Mouse (Mus musculus) neural tube, embryonic 12.5 days (tissue): ENCODE data around the gene Art2b. TPM values are rescaled to one million over a fixed set of nuclear protein-coding genes. Genes with fewer than 3 reads are reported as not detected.
"Not testable (repeated sequence)": the region's sequence is repeated elsewhere in the genome, so short reads cannot be mapped to it uniquely, and the experiment has no call there.

Experiments used
- ATAC-seq: fragments of 200-750 bp; cut with Nextera tagmentation; 2 replicates; pipeline ENCODE4 v1.8.0; 2017; ENCODE audit warnings: low read depth, mild to moderate bottlenecking, moderate TSS enrichment, moderate library complexity; ENCODE audit not compliant: low FRiP score
- H3K27ac ChIP-seq: fragments of 300-500 bp; sonication (generic); 2 replicates; pipeline ENCODE4 v1.5.1; 2016
- H3K27me3 ChIP-seq: fragments of 300-500 bp; sonication (generic); replicated peaks from 2 replicates; pipeline ENCODE4 v1.6.1; 2016; ENCODE audit warnings: mild to moderate bottlenecking
- H3K36me3 ChIP-seq: fragments of 300-500 bp; sonication (generic); 2 replicates; pipeline ENCODE4 v1.6.1; 2016; ENCODE audit warnings: mild to moderate bottlenecking
- H3K4me1 ChIP-seq: fragments of 300-500 bp; sonication (generic); 2 replicates; pipeline ENCODE4 v1.6.1; 2016
- H3K4me2 ChIP-seq: fragments of 300-500 bp; sonication (generic); replicated peaks from 2 replicates; pipeline ENCODE4 v1.6.1; 2016; ENCODE audit warnings: mild to moderate bottlenecking
- H3K4me3 ChIP-seq: fragments of 300-500 bp; sonication (generic); 2 replicates; pipeline ENCODE4 v1.5.1; 2016
- H3K9ac ChIP-seq: fragments of 300-500 bp; sonication (generic); 2 replicates; pipeline ENCODE4 v1.6.1; 2016; ENCODE audit warnings: mild to moderate bottlenecking
- H3K9me3 ChIP-seq: fragments of 300-500 bp; sonication (generic); 2 replicates; pipeline ENCODE4 v1.6.1; 2016; ENCODE audit warnings: mild to moderate bottlenecking
- WGBS: fragments of 180-500 bp; shearing (Covaris S2); methylation state at CpG from one replicate; pipeline ENCODE4 v1.1.7; 2016; 5-methylcytosine and 5-hydroxymethylcytosine counted together
- polyA plus RNA-seq: library from polyadenylated mRNA; unstranded; fragments of >200 nt; fragmentation: Nextera tagmentation; extraction: Ambion mirVana; gene quantifications from 2 replicates; pipeline ENCODE4 v1.2.1, GENCODE M21; 2016

Gene Art2b
- polyA plus RNA-seq, 1 experiment from 2014 or later: not detected

- not testable (repeated sequence) for H3K4me3 ChIP-seq, H3K27me3 ChIP-seq, H3K9ac ChIP-seq, H3K27ac ChIP-seq, H3K4me2 ChIP-seq, H3K9me3 ChIP-seq, H3K36me3 ChIP-seq, H3K4me1 ChIP-seq, ATAC-seq
- 70% methylated on average over 8 of the region's 8 CpGs for WGBS
These were observed 27.6 kb upstream of the Art2b start for GRCm38 (mm10) chr7:101612786-101613527.

GRCm38 (mm10) chr7:101607845-101608244 is 22.4 kb upstream of the Art2b start:
- Histone ChIP-seq H3K4me3 (no peak overlapping the region), H3K9me3 (no peaks in the 10 kb centered on the region), H3K9ac (no peak overlapping the region), H3K4me2 (no peak overlapping the region), H3K27me3 (no peaks in the 10 kb centered on the region), H3K36me3 (no peaks in the 10 kb centered on the region), H3K27ac (no peak overlapping the region), H3K4me1 (no peaks in the 10 kb centered on the region)
- ATAC-seq: no peak
- 75% methylated on average over 6 of the region's 6 CpGs for WGBS

- no peak for ATAC-seq
- Histone ChIP-seq H3K27me3 (no peaks in the 10 kb centered on the region), H3K4me1 (no peaks in the 10 kb centered on the region), H3K4me2 (no peak overlapping the region), H3K4me3 (no peak overlapping the region), H3K27ac (no peak overlapping the region), H3K36me3 (no peaks in the 10 kb centered on the region), H3K9ac (no peak overlapping the region), H3K9me3 (no peaks in the 10 kb centered on the region)
- WGBS: 89% methylated on average over 1 of the region's 1 CpGs
These were observed 15.0 kb upstream of the Art2b start for GRCm38 (mm10) chr7:101600406-101600805.

GRCm38 (mm10) chr7:101598482-101598881 is 13.1 kb upstream of the Art2b start:
- Histone ChIP-seq H3K4me2 (no peak overlapping the region), H3K4me3 (no peak overlapping the region), H3K27ac (no peak overlapping the region), H3K4me1 (no peaks in the 10 kb centered on the region), H3K36me3 (no peaks in the 10 kb centered on the region), H3K27me3 (no peaks in the 10 kb centered on the region), H3K9me3 (no peaks in the 10 kb centered on the region), H3K9ac (no peak overlapping the region)
- ATAC-seq: no peak
- WGBS: 49% methylated on average over 2 of the region's 2 CpGs

GRCm38 (mm10) chr7:101594969-101595368 is 9.6 kb upstream of the Art2b start:
- Histone ChIP-seq H3K4me1 (no peaks in the 10 kb centered on the region), H3K27ac (no peak overlapping the region), H3K27me3 (no peaks in the 10 kb centered on the region), H3K4me3 (no peak overlapping the region), H3K36me3 (no peaks in the 10 kb centered on the region), H3K9ac (no peak overlapping the region), H3K9me3 (no peaks in the 10 kb centered on the region), H3K4me2 (no peak overlapping the region)
- WGBS: 83% methylated on average over 2 of the region's 2 CpGs
- ATAC-seq: no peak

GRCm38 (mm10) chr7:101584271-101584670 is 1.1 kb downstream of the Art2b start:
- H3K4me2 ChIP-seq, H3K4me1 ChIP-seq, H3K9me3 ChIP-seq, H3K27me3 ChIP-seq, H3K36me3 ChIP-seq, ATAC-seq, H3K9ac ChIP-seq, H3K27ac ChIP-seq, H3K4me3 ChIP-seq: not testable (repeated sequence)
- WGBS: 74% methylated on average over 6 of the region's 6 CpGs

- ATAC-seq: no peak
- no peak overlapping the region for H3K4me3 ChIP-seq
- no peaks in the 10 kb centered on the region for H3K27me3 ChIP-seq
- H3K9ac ChIP-seq: no peak overlapping the region
- H3K36me3 ChIP-seq: no peaks in the 10 kb centered on the region
- H3K27ac ChIP-seq: no peak overlapping the region
- H3K4me1 ChIP-seq: no peaks in the 10 kb centered on the region
- no peaks in the 10 kb centered on the region for H3K9me3 ChIP-seq
- H3K4me2 ChIP-seq: no peak overlapping the region
- WGBS: 92% methylated on average over 7 of the region's 7 CpGs
These were observed 3.4 kb downstream of the Art2b start for GRCm38 (mm10) chr7:101582012-101582411.

- H3K4me2 ChIP-seq, H3K27ac ChIP-seq, ATAC-seq, H3K4me3 ChIP-seq, H3K9ac ChIP-seq, H3K4me1 ChIP-seq, H3K27me3 ChIP-seq, H3K9me3 ChIP-seq, H3K36me3 ChIP-seq: not testable (repeated sequence)
- 90% methylated on average over 3 of the region's 3 CpGs for whole genome bisulfite sequencing
These were observed 4.5 kb downstream of the Art2b start for GRCm38 (mm10) chr7:101580863-101581262.

- Histone ChIP-seq H3K27ac (no peak overlapping the region), H3K9me3 (no peaks in the 10 kb centered on the region), H3K4me3 (no peak overlapping the region), H3K36me3 (no peaks in the 10 kb centered on the region), H3K4me1 (no peaks in the 10 kb centered on the region), H3K27me3 (no peaks in the 10 kb centered on the region), H3K4me2 (no peak overlapping the region), H3K9ac (no peak overlapping the region)
- 62% methylated on average over 3 of the region's 3 CpGs for WGBS
- no peak for ATAC-seq
These were observed 11.0 kb downstream of the Art2b start for GRCm38 (mm10) chr7:101574413-101574812.

- H3K27ac ChIP-seq, H3K4me2 ChIP-seq, H3K9ac ChIP-seq, H3K9me3 ChIP-seq, H3K27me3 ChIP-seq, ATAC-seq, H3K4me3 ChIP-seq, H3K4me1 ChIP-seq, H3K36me3 ChIP-seq: not testable (repeated sequence)
- 92% methylated on average over 12 of the region's 12 CpGs for WGBS
These were observed 11.8 kb downstream of the Art2b start for GRCm38 (mm10) chr7:101573636-101574035.

GRCm38 (mm10) chr7:101564086-101564485 is 21.3 kb downstream of the Art2b start:
- no peaks in the 10 kb centered on the region for H3K27me3 ChIP-seq

GRCm38 (mm10) chr7:101559393-101559792 is 26.0 kb downstream of the Art2b start:
- H3K4me2 ChIP-seq, ATAC-seq, H3K9ac ChIP-seq, H3K27ac ChIP-seq, H3K36me3 ChIP-seq, H3K4me3 ChIP-seq, H3K9me3 ChIP-seq, H3K27me3 ChIP-seq, H3K4me1 ChIP-seq: not testable (repeated sequence)
- 82% methylated on average over 5 of the region's 5 CpGs for WGBS

More at GRCm38 (mm10) chr7:101564086-101564485, 21.3 kb downstream of the Art2b start:
- Histone ChIP-seq H3K9ac (no peak overlapping the region), H3K4me3 (no peak overlapping the region), H3K4me1 (no peaks in the 10 kb centered on the region), H3K36me3 (no peaks in the 10 kb centered on the region), H3K9me3 (no peaks in the 10 kb centered on the region), H3K27ac (no peak overlapping the region), H3K4me2 (no peak overlapping the region)
- ATAC-seq: no peak
- 95% methylated on average over 2 of the region's 2 CpGs for WGBS

- ATAC-seq: no peak
- Histone ChIP-seq H3K27me3 (no peaks in the 10 kb centered on the region), H3K36me3 (no peaks in the 10 kb centered on the region), H3K4me2 (no peak overlapping the region), H3K9ac (no peak overlapping the region), H3K27ac (no peak overlapping the region), H3K4me1 (no peaks in the 10 kb centered on the region), H3K9me3 (no peaks in the 10 kb centered on the region), H3K4me3 (no peak overlapping the region)
- WGBS: 82% methylated on average over 1 of the region's 1 CpGs
These were observed 28.0 kb downstream of the Art2b start for GRCm38 (mm10) chr7:101557391-101557790.
